Mouse (Mus musculus): Measurements from ENCODE around the gene Cdkn1a.

GRCm38 (mm10) chr17:29143266-29143665 is 52.5 kb downstream of the Cdkn1a start:
- TF ChIP-seq CTCF (IDR thresholded peaks at IDR 0.05; ENCODE audit: low read depth, low read length), result no peak
- TF ChIP-seq EP300 (IDR thresholded peaks at IDR 0.05; ENCODE audit: insufficient read depth, low read depth, low read length), result no peak
- TF ChIP-seq POLR2A (IDR thresholded peaks at IDR 0.05; ENCODE audit: insufficient read depth, low read length), result no peak
